Mouse (Mus musculus): ENCODE results near the gene Cdan1. TPM values are rescaled to one million over a fixed set of nuclear protein-coding genes. Genes with fewer than 3 reads are reported as not detected.

Cdan1 gene
- 10 to 100 TPM; 18.7 to 25.7 TPM for total RNA-seq (2021)
- long read RNA-seq, experiment 1, partial matches to known transcripts, result 5 of 22 reads
- long read RNA-seq, experiment 1, other reads (novel, unspliced or antisense), result 17 of 22 reads
- long read RNA-seq, experiment 2, partial matches to known transcripts, result 2 of 10 reads
- long read RNA-seq, experiment 2, other reads (novel, unspliced or antisense), result 8 of 10 reads

DNA sequence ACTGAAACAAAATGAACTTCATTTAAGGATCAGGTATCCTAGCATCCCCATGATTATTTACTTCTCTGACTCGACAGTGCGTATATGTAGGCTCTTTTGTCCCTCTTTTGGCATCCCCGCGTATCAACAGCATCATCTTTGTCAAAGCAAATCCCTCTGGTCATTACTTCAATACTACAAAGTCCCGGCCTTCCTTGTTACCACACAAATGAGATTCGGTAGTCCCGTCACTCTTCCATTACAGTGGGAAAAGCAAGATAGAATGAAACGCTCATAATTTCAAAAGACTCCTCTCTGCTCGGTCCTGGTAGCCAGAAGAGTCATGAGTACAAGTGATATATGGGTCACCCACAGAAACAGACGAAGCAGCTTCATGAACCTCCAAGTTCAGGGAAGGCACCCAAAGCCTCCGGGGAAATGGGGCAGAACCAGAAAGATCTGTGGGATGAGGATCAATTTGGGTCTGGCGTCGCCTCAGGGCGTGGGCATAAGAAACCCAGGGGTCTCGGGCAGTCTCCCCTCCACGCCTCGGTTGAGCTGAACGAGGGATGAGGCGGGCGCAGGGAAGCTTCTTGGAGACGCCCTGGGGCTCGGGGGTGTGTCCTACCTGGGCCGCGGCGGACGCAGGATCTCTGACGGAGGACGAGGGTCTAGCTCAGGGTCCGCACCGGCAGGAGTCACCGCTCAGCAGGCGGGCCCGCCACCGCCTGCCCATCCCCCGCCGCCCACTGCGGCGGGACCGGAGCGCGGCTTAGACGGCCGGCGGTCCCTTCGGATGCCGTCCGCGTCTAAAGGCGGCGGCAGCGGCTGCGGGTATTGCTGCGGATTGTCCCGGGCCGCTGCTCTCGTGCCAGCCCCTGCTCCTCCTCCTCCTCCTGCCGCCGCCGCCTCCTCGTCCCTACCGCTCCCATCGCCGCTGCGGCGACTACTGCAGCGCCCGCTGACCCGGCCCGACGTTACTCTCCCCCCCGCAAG is at the start of gene Cdan1:
Cdan1 (minus strand) TSS at position 680 of the 975 bp plus-strand sequence.
- intact Hi-C loops (cut with DNase I), result no loop called here
- DNase-seq (ENCODE audit: low spot score in 2 of 2), result peak; percentile 13 to 52

DNA sequence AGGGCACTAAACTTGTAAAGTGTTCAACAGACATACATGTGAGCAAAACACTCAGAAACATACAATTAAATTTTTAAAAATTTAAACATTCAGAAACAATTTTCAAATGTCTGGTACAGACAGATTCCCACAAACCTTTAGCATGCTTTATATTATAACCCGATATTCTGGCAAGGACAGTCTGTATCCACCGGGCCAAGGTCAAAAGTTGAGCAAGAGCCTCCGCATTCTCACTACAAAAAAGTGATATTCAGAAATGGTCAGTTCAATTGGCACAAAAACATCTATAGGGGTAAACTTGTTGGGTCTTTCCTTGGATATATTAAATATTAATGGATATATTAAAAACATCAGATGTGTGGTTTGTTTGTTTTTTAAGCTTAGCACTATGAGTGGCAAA is 46.4 kb upstream of the Cdan1 start:
- intact Hi-C loops (cut with DNase I), result no loop called here
- no peak for DNase-seq (ENCODE audit: low spot score in 2 of 2)

DNA sequence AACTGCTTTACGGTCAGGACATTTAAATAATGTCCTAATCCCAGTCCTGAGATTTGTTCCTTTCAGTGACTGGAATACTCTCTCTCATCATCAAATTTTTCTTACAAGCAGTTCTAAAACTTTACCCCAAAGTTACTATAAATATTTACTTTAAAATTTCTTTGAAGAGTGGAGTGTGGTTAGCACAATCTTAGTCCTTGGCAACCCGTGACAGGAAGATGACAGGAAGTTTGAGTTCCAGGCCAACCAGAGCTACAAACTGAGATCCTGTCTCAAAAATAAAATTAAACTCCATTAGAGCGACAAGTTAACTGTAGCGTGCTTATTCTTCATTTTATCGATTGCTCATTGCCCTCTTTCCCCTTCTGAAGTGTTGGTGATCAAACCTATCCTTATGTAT is 37.7 kb upstream of the Cdan1 start:
- intact Hi-C loops (cut with DNase I), result no loop called here

DNA sequence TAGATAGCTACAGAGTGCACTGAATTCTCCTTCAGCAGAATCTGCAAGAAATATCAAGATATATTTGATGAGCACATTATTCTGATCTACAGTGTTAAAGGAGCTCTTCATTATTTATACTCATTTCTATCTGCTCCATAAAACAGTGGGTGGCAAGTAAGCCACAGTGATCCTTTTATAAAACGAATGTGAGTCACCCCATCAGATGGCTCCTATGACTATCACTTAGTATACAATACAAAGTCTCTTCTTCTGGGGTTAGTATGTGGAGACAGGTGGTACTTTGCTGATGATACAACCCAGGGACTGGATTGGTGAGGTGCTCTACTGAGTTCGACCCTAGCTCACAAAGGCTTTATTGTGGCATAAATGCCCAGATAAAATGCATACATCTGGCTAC is 23.3 kb upstream of the Cdan1 start:
- peak in 1 of 2 experiments; percentile 17 for DNase-seq (ENCODE audit: low spot score in 2 of 2)
- intact Hi-C loops (cut with DNase I), result no loop called here

More for the DNA sequence above, 37.7 kb upstream of the Cdan1 start:
- DNase-seq (ENCODE audit: low spot score in 2 of 2), result no peak

DNA sequence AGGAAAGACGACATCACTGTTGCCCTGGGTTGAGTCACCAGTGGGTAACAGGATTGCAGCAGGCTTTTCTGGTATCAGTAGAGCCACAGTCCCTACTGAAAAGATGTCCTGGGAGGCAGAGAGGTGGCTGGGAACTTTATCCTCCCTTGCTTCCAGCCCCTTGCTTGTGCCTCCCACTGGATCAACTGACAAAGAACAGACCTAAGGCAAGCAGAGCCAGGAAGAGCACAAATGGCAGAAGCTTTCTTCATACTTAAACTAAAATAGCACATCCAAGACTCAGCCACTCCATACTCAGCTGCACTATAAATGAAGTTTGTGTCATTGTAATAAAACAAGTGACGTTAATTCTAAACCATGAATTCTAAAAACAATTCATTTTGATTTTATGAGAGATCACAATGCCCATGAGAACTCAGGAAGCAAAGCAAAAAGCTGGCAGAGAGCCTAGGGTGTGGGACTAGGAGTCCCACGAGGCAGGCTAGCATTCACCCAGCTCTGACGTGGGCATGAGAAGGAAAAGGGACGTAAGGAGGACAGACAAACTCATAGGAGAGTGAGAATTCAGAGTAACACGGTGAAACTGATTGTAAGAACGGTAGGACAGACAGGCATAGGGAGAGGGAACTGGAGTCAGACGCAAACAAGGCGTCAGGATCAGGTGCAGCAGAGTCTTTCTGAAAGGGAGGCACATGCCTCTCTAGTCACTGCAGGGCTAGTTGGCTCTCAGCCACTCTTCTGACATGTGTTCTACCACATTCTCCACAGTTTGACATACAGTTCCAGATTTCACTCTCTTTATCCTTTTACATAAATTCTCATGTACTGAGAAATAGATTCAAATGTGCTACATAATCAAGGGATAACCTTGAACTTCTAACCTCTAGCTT is 21.8 kb upstream of the Cdan1 start:
- intact Hi-C loops (cut with DNase I), result loop anchor here (2.0 kb wide), 1 partner anchor 141 kb away; no protein-coding TSS in a partner anchor
- DNase-seq (ENCODE audit: low spot score in 2 of 2), result peak; percentile 28 to 30

DNA sequence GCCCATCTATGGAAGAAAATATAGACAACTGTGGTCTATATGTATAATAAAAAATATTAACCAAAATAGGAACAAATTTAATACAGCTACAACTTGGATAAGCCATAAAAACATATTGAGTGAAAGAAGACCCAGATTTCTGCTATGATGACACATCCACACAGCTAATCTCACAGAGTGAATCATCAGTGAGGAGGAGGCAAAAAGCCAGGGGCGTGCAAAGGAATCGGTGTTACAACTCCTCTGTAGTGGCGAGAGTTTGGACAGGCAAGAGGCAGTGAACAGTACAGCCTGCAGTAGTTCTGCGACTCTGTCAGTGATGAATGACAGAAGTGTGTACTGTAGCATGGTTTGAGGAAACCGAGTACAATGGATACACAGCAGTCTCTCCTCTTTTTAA is 17.4 kb upstream of the Cdan1 start:
- intact Hi-C loops (cut with DNase I), result no loop called here
- peak; percentile 41 to 51 for DNase-seq (ENCODE audit: low spot score in 2 of 2)

DNA sequence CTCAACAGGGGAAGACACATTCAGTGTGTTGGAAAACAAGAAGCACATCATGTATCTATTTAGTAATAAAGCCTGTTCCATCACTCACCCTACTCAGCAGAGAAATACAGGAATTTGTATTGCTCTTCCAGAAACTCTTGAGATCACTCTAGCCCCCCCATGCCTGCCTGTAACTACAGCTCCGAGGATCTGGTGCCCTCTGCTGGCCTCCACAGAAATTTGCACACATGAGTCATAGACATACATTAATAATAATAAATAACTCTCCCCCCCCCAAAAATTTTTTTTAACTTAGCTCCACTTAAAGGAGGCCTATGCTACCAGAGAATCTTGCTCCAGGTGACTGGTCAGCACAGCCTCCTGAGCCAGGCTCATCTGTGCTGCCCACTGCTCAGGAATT is 16.6 kb upstream of the Cdan1 start:
- DNase-seq (ENCODE audit: low spot score in 2 of 2), result peak in 1 of 2 experiments; percentile 41
- intact Hi-C loops (cut with DNase I), result no loop called here

DNA sequence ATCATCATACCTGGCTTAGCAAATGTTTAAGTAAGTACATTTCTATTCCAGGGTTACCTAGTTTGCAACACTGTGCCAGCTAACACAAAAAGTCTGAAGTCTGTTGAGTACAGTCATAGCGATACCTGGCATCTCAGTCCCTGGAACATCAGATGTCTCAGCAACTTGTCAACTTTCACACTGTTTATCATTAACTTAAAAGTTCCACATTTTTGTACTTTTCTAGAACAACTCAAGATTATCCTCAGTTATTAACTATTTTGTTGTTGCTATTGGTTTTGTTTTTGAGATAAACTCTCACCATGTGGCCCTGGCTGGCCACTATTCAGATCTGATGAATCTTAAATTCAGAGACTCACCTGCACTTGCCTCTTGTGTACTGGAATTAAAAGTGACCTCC is 13.5 kb upstream of the Cdan1 start:
- intact Hi-C loops (cut with DNase I), result no loop called here
- no peak for DNase-seq (ENCODE audit: low spot score in 2 of 2)

DNA sequence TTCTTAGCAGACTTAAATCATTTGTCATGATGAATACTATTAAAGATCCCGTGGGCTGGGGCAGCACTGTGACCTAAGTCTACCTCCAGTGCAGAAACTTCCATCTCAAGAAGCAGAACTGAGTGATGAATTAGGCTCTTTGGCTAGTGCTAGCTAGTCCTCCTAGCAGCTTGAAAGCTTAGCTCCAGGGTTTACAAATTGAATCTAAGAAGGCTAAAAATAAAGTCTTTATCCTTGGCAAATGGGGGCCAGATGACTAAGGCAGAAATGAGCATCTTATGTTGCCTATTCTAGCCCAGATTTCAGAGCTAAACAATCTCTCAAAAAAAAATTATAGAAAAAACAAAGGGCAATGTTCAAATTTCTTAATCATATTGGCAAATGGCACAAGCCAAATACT is 10.8 kb upstream of the Cdan1 start:
- no peak for DNase-seq (ENCODE audit: low spot score in 2 of 2)
- intact Hi-C loops (cut with DNase I), result no loop called here

DNA sequence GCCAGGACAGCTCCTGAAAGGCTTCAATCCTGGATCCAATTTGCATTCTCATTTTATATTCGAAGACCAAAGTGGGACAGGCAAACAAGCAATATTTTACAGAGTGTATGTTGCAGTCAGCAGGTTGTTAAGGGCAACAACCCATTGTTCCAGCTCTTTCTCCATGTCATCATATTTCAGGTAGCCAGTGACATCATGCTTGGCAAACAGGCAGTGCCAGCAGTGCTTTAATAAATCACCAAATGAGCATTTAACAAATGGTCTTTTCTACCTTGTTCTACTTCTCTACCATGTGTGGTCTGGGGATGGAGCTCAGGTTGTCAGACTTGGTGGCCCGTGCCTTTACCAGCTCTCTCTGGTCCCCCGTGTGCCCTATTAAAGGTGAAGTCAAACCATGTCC is 8.2 kb upstream of the Cdan1 start:
- intact Hi-C loops (cut with DNase I), result no loop called here
- no peak for DNase-seq (ENCODE audit: low spot score in 2 of 2)

DNA sequence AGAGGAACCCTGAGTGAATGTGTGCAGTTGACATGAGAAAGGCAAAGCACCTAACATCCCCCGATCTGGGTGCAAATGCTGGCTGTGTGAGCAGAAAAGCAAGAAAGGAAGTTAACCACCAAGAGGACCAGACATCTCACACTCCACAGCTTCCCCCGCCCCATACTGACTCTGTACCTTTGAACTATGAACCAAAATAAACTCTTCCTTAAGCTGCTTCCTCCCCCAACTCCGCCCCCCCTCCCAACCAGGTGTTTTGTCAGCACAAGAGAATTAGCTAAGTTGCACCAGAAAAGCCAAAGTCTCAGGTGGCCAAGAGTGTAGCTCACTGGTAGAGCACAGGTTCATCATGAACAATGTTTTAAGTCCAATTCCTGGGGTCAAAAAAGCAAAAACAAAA is 3.2 kb upstream of the Cdan1 start:
- intact Hi-C loops (cut with DNase I), result no loop called here
- no peak for DNase-seq (ENCODE audit: low spot score in 2 of 2)

DNA sequence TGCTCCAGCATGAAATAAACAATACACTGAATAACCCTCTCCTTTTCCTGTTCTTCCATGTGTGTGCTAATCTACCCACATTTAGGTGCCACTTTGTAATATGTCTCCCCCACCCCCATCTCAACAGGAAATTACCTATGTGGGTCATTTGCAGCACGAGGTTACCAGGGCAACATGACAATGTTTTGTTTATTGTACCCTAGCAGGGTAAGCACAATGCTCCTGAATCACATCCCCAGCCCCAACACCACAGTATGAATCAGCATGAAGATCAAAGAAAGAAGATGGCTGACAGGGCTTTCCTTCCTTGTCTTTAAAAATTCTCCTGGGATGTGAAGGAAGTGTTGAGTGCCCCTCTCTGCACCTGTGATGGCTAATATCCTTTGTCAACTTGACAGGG is 2.7 kb upstream of the Cdan1 start:
- intact Hi-C loops (cut with DNase I), result no loop called here
- no peak for DNase-seq (ENCODE audit: low spot score in 2 of 2)

DNA sequence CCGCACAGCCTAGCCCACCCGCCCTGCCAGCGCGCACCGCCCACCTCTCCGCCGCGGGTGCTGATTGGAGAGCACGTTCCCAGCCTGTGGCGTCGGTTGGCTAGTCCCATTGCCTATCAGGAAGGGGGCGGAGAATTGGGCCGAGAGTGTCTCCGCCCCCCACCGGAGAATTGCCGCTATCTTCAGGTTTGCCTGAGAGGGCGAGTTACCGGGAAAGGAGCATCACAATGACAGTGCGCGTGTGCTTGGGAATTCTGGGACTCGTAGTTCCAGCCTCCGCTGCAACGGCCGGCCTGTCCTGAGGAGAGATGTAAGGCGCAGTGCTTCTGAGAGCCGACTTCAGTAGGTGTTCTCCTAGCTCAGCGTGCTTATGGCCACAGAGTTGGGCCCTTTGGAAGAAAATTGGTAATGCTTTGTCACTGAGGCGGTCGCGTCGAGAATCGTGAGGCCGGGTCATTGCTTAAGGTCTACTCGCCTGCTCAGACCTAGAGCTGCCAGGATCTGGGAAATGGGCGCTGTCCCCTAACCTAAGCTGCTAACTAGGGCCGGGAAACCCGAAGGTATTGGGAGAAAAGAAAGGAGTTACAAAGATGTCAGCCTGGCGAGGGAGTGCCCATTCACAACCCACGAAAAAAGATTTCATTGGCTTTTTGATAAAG is 625 bp upstream of the Cdan1 start, which contains the start of gene Ttbk2:
Ttbk2 (minus strand) TSS at position 181 of the 659 bp plus-strand sequence.
- intact Hi-C loops (cut with DNase I), result no loop called here
- peak; percentile 98 to 99 for DNase-seq (ENCODE audit: low spot score in 2 of 2)

DNA sequence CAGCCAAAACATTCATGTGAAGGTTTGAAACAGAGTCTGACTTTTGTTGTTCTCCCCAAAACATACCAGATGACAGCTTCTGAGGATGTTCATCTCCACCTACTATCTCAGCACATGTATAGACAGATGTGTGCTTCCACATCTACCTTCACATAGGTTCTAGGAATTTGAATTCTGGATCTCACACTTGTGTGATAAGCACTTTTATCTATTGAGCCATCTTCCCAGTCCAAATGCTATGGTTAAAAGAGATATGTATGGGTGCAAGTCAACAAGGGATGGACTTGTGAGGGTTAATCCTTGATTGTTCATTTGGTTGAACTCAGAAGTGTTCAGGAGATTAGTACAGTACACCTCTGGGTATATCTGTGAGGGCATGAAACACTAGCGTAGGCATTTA is 4.6 kb downstream of the Cdan1 start:
- intact Hi-C loops (cut with DNase I), result no loop called here
- no peak for DNase-seq (ENCODE audit: low spot score in 2 of 2)

DNA sequence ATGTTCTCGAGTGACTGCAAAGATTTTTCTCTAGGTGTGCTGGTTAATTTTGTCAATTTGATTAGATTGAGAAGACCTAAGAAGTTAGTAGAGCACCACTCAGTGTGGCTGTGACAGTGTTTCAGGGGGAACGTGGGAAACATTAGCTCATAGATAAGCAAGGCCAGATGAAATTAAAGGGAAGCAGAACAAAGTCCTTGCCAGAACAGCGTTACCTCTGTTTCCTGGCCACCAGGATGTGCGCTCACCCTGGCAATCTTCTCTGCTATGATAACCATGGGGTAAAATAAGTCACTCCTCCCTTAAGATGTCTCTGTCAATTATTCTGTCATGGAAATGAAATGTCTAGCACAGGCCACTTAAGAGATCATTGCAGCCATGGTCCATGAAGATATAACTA is 5.9 kb downstream of the Cdan1 start:
- DNase-seq (ENCODE audit: low spot score in 2 of 2), result no peak

DNA sequence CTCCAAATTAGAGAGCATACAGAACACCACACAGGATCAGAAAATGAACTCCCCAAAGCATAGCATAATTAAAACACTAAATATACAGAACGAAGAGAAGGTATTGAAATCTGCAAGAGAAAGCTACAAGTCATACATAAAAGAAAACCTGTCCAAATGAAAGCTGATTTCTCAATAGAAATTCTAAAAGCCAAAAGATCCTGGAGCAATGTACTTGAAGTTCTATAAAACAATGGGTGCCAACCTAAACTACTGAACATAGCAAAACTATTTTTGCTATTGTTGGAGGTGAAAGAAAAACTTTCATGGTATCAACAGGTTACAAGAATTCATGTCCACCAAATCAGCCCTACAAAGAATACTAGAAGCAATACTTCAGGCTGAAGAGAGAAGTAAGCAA is 8.7 kb downstream of the Cdan1 start:
- intact Hi-C loops (cut with DNase I), result no loop called here
- DNase-seq (ENCODE audit: low spot score in 2 of 2), result no peak

More for the DNA sequence above, 5.9 kb downstream of the Cdan1 start:
- intact Hi-C loops (cut with DNase I), result no loop called here

DNA sequence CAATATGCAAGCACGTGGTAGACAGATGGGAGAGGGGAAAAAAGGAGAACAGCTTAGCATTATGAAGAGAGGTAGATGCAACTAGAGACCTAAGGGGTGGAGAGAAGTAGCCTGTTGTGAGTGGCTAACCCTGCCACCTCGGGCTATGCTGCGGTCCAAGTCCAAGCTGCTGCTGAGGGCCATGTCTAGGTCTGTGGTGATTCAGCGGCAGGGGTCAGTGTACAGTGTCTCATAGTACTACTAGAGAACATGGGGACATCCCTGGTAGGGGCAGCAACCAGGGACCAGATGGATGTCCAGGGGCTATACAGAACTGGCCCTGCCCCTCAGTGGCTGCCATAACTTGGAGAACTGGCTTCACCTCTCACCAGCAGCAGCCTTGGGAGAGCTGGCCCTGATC is 14.8 kb downstream of the Cdan1 start:
- intact Hi-C loops (cut with DNase I), result no loop called here
- no peak for DNase-seq (ENCODE audit: low spot score in 2 of 2)

DNA sequence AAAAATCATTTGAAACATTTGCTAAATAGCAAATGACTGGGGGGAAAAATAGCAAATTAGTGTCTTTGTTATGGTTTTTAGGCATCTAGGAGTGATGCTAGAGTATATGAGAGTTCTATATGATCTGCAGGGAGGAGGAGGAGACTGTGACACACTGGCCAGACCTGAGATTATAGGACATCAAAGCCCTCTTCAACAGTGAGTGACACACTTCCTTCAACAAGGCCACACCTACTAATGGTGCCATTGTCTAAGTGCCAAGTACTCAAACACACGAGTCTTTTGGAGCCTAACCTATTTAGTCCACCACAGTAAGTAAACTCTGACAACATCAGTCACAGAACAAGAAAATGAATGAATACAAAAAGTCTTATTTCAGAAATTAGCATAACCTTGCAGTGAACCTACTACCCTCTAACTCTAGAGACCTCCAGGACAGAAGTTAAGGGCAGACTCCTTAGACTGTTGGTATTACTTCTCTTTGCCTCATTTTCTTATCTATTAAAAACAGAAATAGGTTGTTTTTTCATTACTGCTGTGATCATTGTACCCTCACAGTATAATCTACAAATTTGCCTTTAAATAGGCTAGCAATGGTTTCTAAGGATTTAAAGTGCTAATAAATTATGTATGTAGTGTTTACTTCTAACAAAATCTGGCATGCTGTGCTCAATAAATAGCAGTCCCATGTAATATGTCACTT is 22.8 kb downstream of the Cdan1 start:
- intact Hi-C loops (cut with DNase I), result no loop called here
- no peak for DNase-seq (ENCODE audit: low spot score in 2 of 2)
